Mouse (Mus musculus): ENCODE measurements around the gene Sept1. TPM values are rescaled to one million over a fixed set of nuclear protein-coding genes. Genes with fewer than 3 reads are reported as not detected.

Gene Sept1
- polyA plus RNA-seq, 2 experiments: 15.3 to 22.2 TPM

- Histone ChIP-seq H3K27me3 (ENCODE audit: control insufficient read depth, insufficient read depth, low read length) (no peaks in the 10 kb centered on the region), H3K4me2 (replicated peaks; ENCODE audit: low read depth, low read length, severe bottlenecking) (no peak overlapping the region), H3K9ac (ENCODE audit: low read depth, low read length, severe bottlenecking) (no peak overlapping the region), H3K4me1 (ENCODE audit: control insufficient read depth, insufficient read depth, low read length) (peaks cover 15% of the 10 kb centered on the region), H3K4me3 (replicated peaks; ENCODE audit: low read length) (0 out of 2 replicates have a peak overlapping the region, but pooled peaks have one; percentile 1), H3K36me3 (ENCODE audit: control insufficient read depth, insufficient read depth, low read length) (no peaks in the 10 kb centered on the region), H3K9me3 (ENCODE audit: control insufficient read depth, low read length) (no peaks in the 10 kb centered on the region), H3K27ac (replicated peaks; ENCODE audit: low read depth, low read length) (no peak overlapping the region)
- TF ChIP-seq POLR2A (IDR thresholded peaks at IDR 0.05; ENCODE audit: borderline replicate concordance, extremely low read depth, insufficient read depth, insufficient read length): no peak
- peak; percentile 49 for DNase-seq (ENCODE audit: low spot score)
- ATAC-seq (ENCODE audit: low FRiP score, low read depth): no peak
- WGBS: 41% methylated on average over 7 of the region's 7 CpGs
Measured at GRCm38 (mm10) chr7:127213485-127213884, 19.4 kb downstream of the Sept1 start.

- Histone ChIP-seq H3K27me3 (ENCODE audit: control insufficient read depth, insufficient read depth, low read length) (no peaks in the 10 kb centered on the region), H3K4me2 (replicated peaks; ENCODE audit: low read depth, low read length, severe bottlenecking) (no peak overlapping the region), H3K4me3 (replicated peaks; ENCODE audit: low read length) (0 out of 2 replicates have a peak overlapping the region, but pooled peaks have one; percentile 1), H3K9ac (ENCODE audit: low read depth, low read length, severe bottlenecking) (no peak overlapping the region), H3K36me3 (ENCODE audit: control insufficient read depth, insufficient read depth, low read length) (no peaks in the 10 kb centered on the region), H3K9me3 (ENCODE audit: control insufficient read depth, low read length) (no peaks in the 10 kb centered on the region), H3K27ac (replicated peaks; ENCODE audit: low read depth, low read length) (no peak overlapping the region), H3K4me1 (ENCODE audit: control insufficient read depth, insufficient read depth, low read length) (peaks cover 15% of the 10 kb centered on the region)
- ATAC-seq (ENCODE audit: low FRiP score, low read depth) (no peak), DNase-seq (ENCODE audit: low spot score) (no peak)
- 85% methylated on average over 12 of the region's 12 CpGs for WGBS
- no peak for TF ChIP-seq POLR2A (IDR thresholded peaks at IDR 0.05; ENCODE audit: borderline replicate concordance, extremely low read depth, insufficient read depth, insufficient read length)
Measured at GRCm38 (mm10) chr7:127212432-127213250, 20.3 kb downstream of the Sept1 start.

GRCm38 (mm10) chr7:127211014-127211745 lies 21.8 kb downstream of the Sept1 start:
- H3K4me2 ChIP-seq (replicated peaks; ENCODE audit: low read depth, low read length, severe bottlenecking): no peak overlapping the region
- no peaks in the 10 kb centered on the region for H3K27me3 ChIP-seq (ENCODE audit: control insufficient read depth, insufficient read depth, low read length)
- H3K36me3 ChIP-seq (ENCODE audit: control insufficient read depth, insufficient read depth, low read length): no peaks in the 10 kb centered on the region
- H3K4me3 ChIP-seq (replicated peaks; ENCODE audit: low read length): no peak overlapping the region
- H3K27ac ChIP-seq (replicated peaks; ENCODE audit: low read depth, low read length): no peak overlapping the region
- no peaks in the 10 kb centered on the region for H3K9me3 ChIP-seq (ENCODE audit: control insufficient read depth, low read length)
- H3K9ac ChIP-seq (ENCODE audit: low read depth, low read length, severe bottlenecking): no peak overlapping the region
- ATAC-seq (ENCODE audit: low FRiP score, low read depth) (no peak), DNase-seq (ENCODE audit: low spot score) (no peak)
- WGBS: 71% methylated on average over 5 of the region's 5 CpGs
- TF ChIP-seq POLR2A (IDR thresholded peaks at IDR 0.05; ENCODE audit: borderline replicate concordance, extremely low read depth, insufficient read depth, insufficient read length): no peak
- peaks cover 22% of the 10 kb centered on the region for H3K4me1 ChIP-seq (ENCODE audit: control insufficient read depth, insufficient read depth, low read length)

GRCm38 (mm10) chr7:127210266-127210665 lies 22.7 kb downstream of the Sept1 start:
- WGBS: 83% methylated on average over 4 of the region's 4 CpGs
- H3K27me3 ChIP-seq (ENCODE audit: control insufficient read depth, insufficient read depth, low read length): no peaks in the 10 kb centered on the region

GRCm38 (mm10) chr7:127209851-127210250 lies 23.1 kb downstream of the Sept1 start:
- peak overlapping the region; percentile 71; the same call in 1 of the 2 replicates for H3K4me2 ChIP-seq (replicated peaks; ENCODE audit: low read depth, low read length, severe bottlenecking)
- no peaks in the 10 kb centered on the region for H3K9me3 ChIP-seq (ENCODE audit: control insufficient read depth, low read length)
- peak overlapping the region; percentile 94 for H3K4me3 ChIP-seq (replicated peaks; ENCODE audit: low read length)
- peaks cover 7% of the 10 kb centered on the region; the same call in 1 of the 2 replicates for H3K36me3 ChIP-seq (ENCODE audit: control insufficient read depth, insufficient read depth, low read length)
- 80% methylated on average over 5 of the region's 5 CpGs for WGBS
- no peak overlapping the region for H3K27ac ChIP-seq (replicated peaks; ENCODE audit: low read depth, low read length)
- no peaks in the 10 kb centered on the region for H3K27me3 ChIP-seq (ENCODE audit: control insufficient read depth, insufficient read depth, low read length)
- H3K9ac ChIP-seq (ENCODE audit: low read depth, low read length, severe bottlenecking): no peak overlapping the region
- no peak for TF ChIP-seq POLR2A (IDR thresholded peaks at IDR 0.05; ENCODE audit: borderline replicate concordance, extremely low read depth, insufficient read depth, insufficient read length)
- H3K4me1 ChIP-seq (ENCODE audit: control insufficient read depth, insufficient read depth, low read length): peaks cover 29% of the 10 kb centered on the region
- no peak for DNase-seq (ENCODE audit: low spot score)
- no peak for ATAC-seq (ENCODE audit: low FRiP score, low read depth)

More at GRCm38 (mm10) chr7:127210266-127210665, 22.7 kb downstream of the Sept1 start:
- Histone ChIP-seq H3K4me1 (ENCODE audit: control insufficient read depth, insufficient read depth, low read length) (peaks cover 28% of the 10 kb centered on the region), H3K4me2 (replicated peaks; ENCODE audit: low read depth, low read length, severe bottlenecking) (no peak overlapping the region), H3K9ac (ENCODE audit: low read depth, low read length, severe bottlenecking) (no peak overlapping the region), H3K4me3 (replicated peaks; ENCODE audit: low read length) (no peak overlapping the region), H3K9me3 (ENCODE audit: control insufficient read depth, low read length) (no peaks in the 10 kb centered on the region), H3K27ac (replicated peaks; ENCODE audit: low read depth, low read length) (no peak overlapping the region), H3K36me3 (ENCODE audit: control insufficient read depth, insufficient read depth, low read length) (peaks cover 2% of the 10 kb centered on the region; the same call in 1 of the 2 replicates)
- no peak for TF ChIP-seq POLR2A (IDR thresholded peaks at IDR 0.05; ENCODE audit: borderline replicate concordance, extremely low read depth, insufficient read depth, insufficient read length)
- no peak for ATAC-seq (ENCODE audit: low FRiP score, low read depth)
- peak; percentile 49 for DNase-seq (ENCODE audit: low spot score)

Measured in limb, embryonic 14.5 days (tissue).